Mouse (Mus musculus): ENCODE data around the gene Tfap4. TPM values are rescaled to one million over a fixed set of nuclear protein-coding genes. Genes with fewer than 3 reads are reported as not detected.
"Not testable (repeated sequence)": the region's sequence is repeated elsewhere in the genome, so short reads cannot be mapped to it uniquely, and the experiment has no call there.

Gene Tfap4
- polyA plus RNA-seq, 1 experiment: 5.0 TPM

DNA sequence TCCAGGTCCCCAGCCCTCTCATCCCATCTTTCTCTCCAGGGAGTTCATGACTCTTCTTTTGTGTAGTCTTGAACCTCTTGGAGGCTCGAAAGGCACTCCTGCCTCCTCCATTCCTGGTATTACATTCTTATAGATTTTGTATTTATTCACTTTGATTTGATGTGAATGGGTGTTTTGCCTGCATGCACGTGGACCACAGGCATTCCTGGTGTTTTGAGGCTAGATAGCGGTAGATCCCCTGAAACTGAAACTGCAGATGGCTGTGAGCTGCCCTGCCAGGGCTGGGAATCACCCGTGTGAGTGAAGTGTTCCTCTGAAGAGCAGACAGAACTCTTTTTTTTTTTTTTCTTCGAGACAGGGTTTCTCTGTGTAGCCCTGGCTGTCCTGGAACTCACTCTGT, 24.8 kb upstream of the Tfap4 start:
- H3K4me1 ChIP-seq (ENCODE audit: control insufficient read depth, insufficient read depth, low read length): 0 out of 2 replicates have a peak, but pooled peaks cover 1% of the 10 kb centered on the region
- no peak overlapping the region for H3K27ac ChIP-seq (ENCODE audit: insufficient read depth, low read length)
- no peak overlapping the region for H3K4me3 ChIP-seq (ENCODE audit: insufficient read depth, low read length)
- TF ChIP-seq POLR2A (IDR thresholded peaks at IDR 0.05; ENCODE audit: extremely low read depth, insufficient read depth, low read length) (no peak), CTCF (IDR thresholded peaks at IDR 0.05; ENCODE audit: extremely low read depth, insufficient read depth, low read length) (no peak)

DNA sequence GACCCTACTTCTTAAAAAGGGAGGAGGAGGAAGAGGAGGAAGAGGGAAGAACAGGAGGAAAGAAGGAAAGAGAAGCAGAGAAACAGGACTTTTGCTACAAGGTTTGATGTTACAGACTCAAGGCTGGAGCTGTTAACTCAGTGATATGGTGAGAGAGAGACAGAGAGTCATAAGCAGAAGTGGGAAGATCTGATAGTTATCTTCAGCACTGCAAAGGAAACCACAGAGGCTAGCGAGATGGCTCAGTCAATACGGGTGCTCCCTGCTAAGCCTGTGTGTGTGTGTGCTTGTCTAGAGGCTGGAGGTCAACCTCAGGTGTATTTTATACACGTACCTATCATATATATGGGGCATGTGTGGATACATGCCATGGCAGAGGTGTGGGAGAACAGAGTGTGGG, 24.2 kb upstream of the Tfap4 start:
- Histone ChIP-seq H3K4me3 (ENCODE audit: insufficient read depth, low read length) (no peak overlapping the region), H3K4me1 (ENCODE audit: control insufficient read depth, insufficient read depth, low read length) (0 out of 2 replicates have a peak, but pooled peaks cover 1% of the 10 kb centered on the region), H3K27ac (ENCODE audit: insufficient read depth, low read length) (no peak overlapping the region)
- TF ChIP-seq CTCF (IDR thresholded peaks at IDR 0.05; ENCODE audit: extremely low read depth, insufficient read depth, low read length): no peak
- TF ChIP-seq POLR2A (IDR thresholded peaks at IDR 0.05; ENCODE audit: extremely low read depth, insufficient read depth, low read length): no peak

DNA sequence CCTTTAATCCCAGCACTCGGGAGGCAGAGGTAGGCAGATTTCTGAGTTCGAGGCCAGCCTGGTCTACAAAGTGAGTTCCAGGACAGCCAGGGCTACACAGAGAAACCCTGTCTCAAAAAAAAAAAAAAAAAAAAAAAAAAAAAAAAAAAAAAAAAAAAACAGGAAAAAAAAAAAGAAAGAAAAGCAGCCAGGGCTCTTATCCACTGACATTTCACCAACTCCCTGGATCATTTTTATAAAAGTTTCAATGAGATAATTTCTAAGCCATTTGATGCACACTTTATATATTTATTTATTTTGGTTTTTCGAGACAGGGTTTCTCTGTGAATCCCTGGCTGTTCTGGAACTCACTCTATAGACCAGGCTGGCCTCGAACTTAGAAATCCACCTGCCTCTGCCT, 21.5 kb upstream of the Tfap4 start:
- H3K4me3 ChIP-seq (ENCODE audit: insufficient read depth, low read length); H3K4me1 ChIP-seq (ENCODE audit: control insufficient read depth, insufficient read depth, low read length); H3K27ac ChIP-seq (ENCODE audit: insufficient read depth, low read length): not testable (repeated sequence)

- TF ChIP-seq CTCF (IDR thresholded peaks at IDR 0.05; ENCODE audit: extremely low read depth, insufficient read depth, low read length) (no peak), POLR2A (IDR thresholded peaks at IDR 0.05; ENCODE audit: extremely low read depth, insufficient read depth, low read length) (no peak)
- no peak overlapping the region for H3K4me3 ChIP-seq (ENCODE audit: insufficient read depth, low read length)
- H3K27ac ChIP-seq (ENCODE audit: insufficient read depth, low read length): no peak overlapping the region
- H3K4me1 ChIP-seq (ENCODE audit: control insufficient read depth, insufficient read depth, low read length): no peaks in the 10 kb centered on the region
These were observed 19.0 kb upstream of the Tfap4 start for GRCm38 (mm10) chr16:4578630-4579029.

- Histone ChIP-seq H3K4me3 (ENCODE audit: insufficient read depth, low read length) (no peak overlapping the region), H3K4me1 (ENCODE audit: control insufficient read depth, insufficient read depth, low read length) (no peaks in the 10 kb centered on the region), H3K27ac (ENCODE audit: insufficient read depth, low read length) (no peak overlapping the region)
- TF ChIP-seq CTCF (IDR thresholded peaks at IDR 0.05; ENCODE audit: extremely low read depth, insufficient read depth, low read length) (no peak), POLR2A (IDR thresholded peaks at IDR 0.05; ENCODE audit: extremely low read depth, insufficient read depth, low read length) (no peak)
These were observed 17.2 kb upstream of the Tfap4 start for GRCm38 (mm10) chr16:4576873-4577272.

DNA sequence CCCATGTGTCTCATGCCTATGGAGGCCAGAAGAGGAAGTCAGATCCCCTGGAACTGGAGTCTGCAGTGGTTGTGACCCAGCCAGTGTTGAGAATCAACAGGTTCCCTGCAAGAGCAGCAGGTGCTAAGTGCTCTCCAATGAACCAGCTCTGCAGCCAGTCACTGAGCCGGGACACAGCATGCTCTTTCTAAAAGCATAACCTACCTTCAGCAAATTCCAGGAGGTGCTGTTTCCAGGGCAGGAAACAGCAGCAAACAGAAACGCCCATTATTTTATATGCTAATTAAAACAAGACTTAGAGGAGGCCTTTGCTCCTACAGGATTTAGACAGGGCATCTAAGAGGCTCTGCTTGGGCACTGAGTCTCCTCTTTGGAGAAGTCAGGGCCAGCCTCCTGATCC, 16.4 kb upstream of the Tfap4 start:
- no peak overlapping the region for H3K4me3 ChIP-seq (ENCODE audit: insufficient read depth, low read length)
- H3K4me1 ChIP-seq (ENCODE audit: control insufficient read depth, insufficient read depth, low read length): no peaks in the 10 kb centered on the region
- TF ChIP-seq CTCF (IDR thresholded peaks at IDR 0.05; ENCODE audit: extremely low read depth, insufficient read depth, low read length) (no peak), POLR2A (IDR thresholded peaks at IDR 0.05; ENCODE audit: extremely low read depth, insufficient read depth, low read length) (no peak)
- no peak overlapping the region for H3K27ac ChIP-seq (ENCODE audit: insufficient read depth, low read length)

DNA sequence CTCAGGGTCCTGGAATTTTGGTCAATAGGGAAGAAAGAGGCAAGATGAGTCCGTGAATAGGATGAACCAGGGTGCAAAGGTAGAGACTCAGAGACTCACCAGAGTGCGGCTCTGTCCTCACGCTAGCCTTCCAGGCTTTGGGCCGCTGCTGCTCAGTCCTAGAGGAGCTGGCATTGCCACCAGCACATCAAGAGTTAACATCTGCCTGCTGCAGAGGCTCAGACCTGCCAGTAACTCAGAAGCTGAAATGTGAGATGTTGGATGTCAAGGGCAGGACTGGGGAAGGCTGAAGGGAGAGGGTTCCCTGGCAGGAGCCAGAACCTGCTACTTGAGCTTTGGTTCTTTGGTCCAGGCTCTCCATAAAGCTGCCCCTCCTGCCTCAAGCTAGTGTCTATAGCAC, 11.1 kb upstream of the Tfap4 start:
- Histone ChIP-seq H3K27ac (ENCODE audit: insufficient read depth, low read length) (no peak overlapping the region), H3K4me1 (ENCODE audit: control insufficient read depth, insufficient read depth, low read length) (no peaks in the 10 kb centered on the region), H3K4me3 (ENCODE audit: insufficient read depth, low read length) (no peak overlapping the region)
- TF ChIP-seq POLR2A (IDR thresholded peaks at IDR 0.05; ENCODE audit: extremely low read depth, insufficient read depth, low read length) (no peak), CTCF (IDR thresholded peaks at IDR 0.05; ENCODE audit: extremely low read depth, insufficient read depth, low read length) (no peak)

- Histone ChIP-seq H3K4me1 (ENCODE audit: control insufficient read depth, insufficient read depth, low read length) (no peaks in the 10 kb centered on the region), H3K4me3 (ENCODE audit: insufficient read depth, low read length) (no peak overlapping the region), H3K27ac (ENCODE audit: insufficient read depth, low read length) (no peak overlapping the region)
- TF ChIP-seq POLR2A (IDR thresholded peaks at IDR 0.05; ENCODE audit: extremely low read depth, insufficient read depth, low read length) (no peak), CTCF (IDR thresholded peaks at IDR 0.05; ENCODE audit: extremely low read depth, insufficient read depth, low read length) (peak; percentile 79)
These were observed 8.3 kb upstream of the Tfap4 start for GRCm38 (mm10) chr16:4567912-4568311.

DNA sequence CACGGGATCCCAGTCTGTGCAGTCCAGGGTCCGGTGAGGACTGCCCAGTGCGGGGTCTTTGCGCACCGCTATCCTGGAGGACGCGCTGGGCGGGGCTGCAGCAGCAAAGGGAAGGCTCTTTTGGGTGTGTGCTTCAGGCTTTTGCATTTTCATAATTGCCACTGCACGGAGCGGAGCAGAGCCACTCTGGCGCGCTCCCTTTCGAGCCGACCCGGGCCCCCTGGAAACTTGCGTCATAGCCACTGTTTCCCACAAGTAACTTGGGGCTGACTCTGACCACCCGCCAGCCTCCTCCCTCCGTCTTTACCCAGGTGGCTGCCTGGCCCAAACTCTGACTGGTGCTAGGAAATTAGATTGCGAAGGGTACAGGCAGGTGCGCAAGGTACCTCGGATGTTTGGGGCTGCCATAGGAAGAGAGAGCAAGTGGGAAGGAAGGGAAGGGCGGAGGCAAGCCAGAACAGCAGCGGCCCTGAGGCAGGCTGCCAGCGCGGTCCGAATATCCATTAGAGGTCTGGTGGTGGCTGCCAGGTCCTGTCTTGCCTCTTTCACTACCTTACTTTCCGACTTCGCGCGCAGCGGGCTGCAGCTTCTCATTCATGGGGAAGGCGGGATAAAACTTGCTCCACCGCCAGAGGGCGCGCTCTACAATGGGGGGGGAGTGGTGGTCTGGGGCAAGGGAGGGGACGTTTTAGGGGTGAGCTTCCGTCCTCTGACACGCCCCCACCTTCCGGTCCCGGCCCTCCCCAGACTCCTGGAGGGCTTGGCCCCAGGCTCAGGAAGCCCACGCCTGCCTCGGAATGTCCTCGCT, 695 bp upstream of the Tfap4 start:
- TF ChIP-seq CTCF (IDR thresholded peaks at IDR 0.05; ENCODE audit: extremely low read depth, insufficient read depth, low read length) (peak; percentile 45), POLR2A (IDR thresholded peaks at IDR 0.05; ENCODE audit: extremely low read depth, insufficient read depth, low read length) (no peak)
- Histone ChIP-seq H3K27ac (ENCODE audit: insufficient read depth, low read length) (peak overlapping the region; percentile 45), H3K4me3 (ENCODE audit: insufficient read depth, low read length) (peak overlapping the region; percentile 77), H3K4me1 (ENCODE audit: control insufficient read depth, insufficient read depth, low read length) (no peaks in the 10 kb centered on the region)

GRCm38 (mm10) chr16:4558980-4559631, 548 bp downstream of the Tfap4 start:
- Histone ChIP-seq H3K27ac (ENCODE audit: insufficient read depth, low read length) (peak overlapping the region; percentile 58; the same call in 1 of the 2 replicates), H3K4me1 (ENCODE audit: control insufficient read depth, insufficient read depth, low read length) (no peaks in the 10 kb centered on the region), H3K4me3 (ENCODE audit: insufficient read depth, low read length) (peak overlapping the region; percentile 77)
- TF ChIP-seq CTCF (IDR thresholded peaks at IDR 0.05; ENCODE audit: extremely low read depth, insufficient read depth, low read length): no peak
- 0 out of 2 replicates have a peak, but pooled peaks have one; percentile 10 for TF ChIP-seq POLR2A (IDR thresholded peaks at IDR 0.05; ENCODE audit: extremely low read depth, insufficient read depth, low read length)
